Mouse (Mus musculus): ENCODE measurements around the gene Pmfbp1. TPM values are rescaled to one million over a fixed set of nuclear protein-coding genes. Genes with fewer than 3 reads are reported as not detected.
A peak's percentile ranks its signal among the peaks of the same experiment; 100 is the strongest.

The Pmfbp1 gene
- polyA plus RNA-seq, 1 experiment = not detected

- H3K4me2 ChIP-seq (ENCODE audit: low read depth) = no peak overlapping the region
- no peak overlapping the region for H3ac ChIP-seq (ENCODE audit: control insufficient read depth, insufficient read length)
- no peak for TF ChIP-seq TCF3 (IDR thresholded peaks at IDR 0.05; ENCODE audit: insufficient read length, low read depth)
- no peak for TF ChIP-seq POLR2A (IDR thresholded peaks at IDR 0.05; ENCODE audit: insufficient read length, low read depth)
- no peak for TF ChIP-seq REST (IDR thresholded peaks at IDR 0.05; ENCODE audit: insufficient read depth, insufficient read length)
- no peak for TF ChIP-seq POLR2AphosphoS2 (IDR thresholded peaks at IDR 0.05; ENCODE audit: insufficient read length, low read depth)
- no peak for TF ChIP-seq MAX (IDR thresholded peaks at IDR 0.05; ENCODE audit: low read depth)
- TF ChIP-seq TCF12 (IDR thresholded peaks at IDR 0.05; ENCODE audit: insufficient read depth, poor library complexity, severe bottlenecking) = no peak
- no peak for TF ChIP-seq E2F4 (IDR thresholded peaks at IDR 0.05; ENCODE audit: insufficient read depth)
- no peak for TF ChIP-seq CEBPB (IDR thresholded peaks at IDR 0.05; ENCODE audit: insufficient read depth, poor library complexity, severe bottlenecking)
- TF ChIP-seq USF1 (IDR thresholded peaks at IDR 0.05; ENCODE audit: low read depth) = no peak
- TF ChIP-seq MYOD1 (IDR thresholded peaks at IDR 0.05; ENCODE audit: control insufficient read depth in 1 of 3, insufficient read length in 2 of 3, low read depth in 2 of 3) = no peak
- no peak for TF ChIP-seq MYOG (IDR thresholded peaks at IDR 0.05; ENCODE audit: control insufficient read depth in 1 of 3, insufficient read depth in 1 of 3, insufficient read length in 2 of 3, low read depth in 2 of 3)
- no peak for TF ChIP-seq SRF (IDR thresholded peaks at IDR 0.05; ENCODE audit: control insufficient read depth, insufficient read length, low read depth)
- no peaks in the 10 kb centered on the region for H3K79me2 ChIP-seq (ENCODE audit: control insufficient read depth, insufficient read depth)
- peaks cover 5% of the 10 kb centered on the region for H3K27me3 ChIP-seq (ENCODE audit: control insufficient read depth, insufficient read depth, insufficient read length)
- no peak overlapping the region for H3K4me3 ChIP-seq
- no peaks in the 10 kb centered on the region for H3K36me3 ChIP-seq (ENCODE audit: control insufficient read depth, insufficient read depth)
Measured at GRCm38 (mm10) chr8:109485530-109485929, 8.3 kb upstream of the Pmfbp1 start.

- no peak for TF ChIP-seq CEBPB (IDR thresholded peaks at IDR 0.05; ENCODE audit: insufficient read depth, poor library complexity, severe bottlenecking)
- Histone ChIP-seq H3K27me3 (ENCODE audit: control insufficient read depth, insufficient read depth, insufficient read length) (peaks cover 5% of the 10 kb centered on the region), H3K79me2 (ENCODE audit: control insufficient read depth, insufficient read depth) (no peaks in the 10 kb centered on the region), H3ac (ENCODE audit: control insufficient read depth, insufficient read length) (no peak overlapping the region), H3K4me3 (no peak overlapping the region), H3K4me2 (ENCODE audit: low read depth) (no peak overlapping the region), H3K36me3 (ENCODE audit: control insufficient read depth, insufficient read depth) (no peaks in the 10 kb centered on the region)
Measured at GRCm38 (mm10) chr8:109492785-109493184, 1.0 kb upstream of the Pmfbp1 start.

DNA sequence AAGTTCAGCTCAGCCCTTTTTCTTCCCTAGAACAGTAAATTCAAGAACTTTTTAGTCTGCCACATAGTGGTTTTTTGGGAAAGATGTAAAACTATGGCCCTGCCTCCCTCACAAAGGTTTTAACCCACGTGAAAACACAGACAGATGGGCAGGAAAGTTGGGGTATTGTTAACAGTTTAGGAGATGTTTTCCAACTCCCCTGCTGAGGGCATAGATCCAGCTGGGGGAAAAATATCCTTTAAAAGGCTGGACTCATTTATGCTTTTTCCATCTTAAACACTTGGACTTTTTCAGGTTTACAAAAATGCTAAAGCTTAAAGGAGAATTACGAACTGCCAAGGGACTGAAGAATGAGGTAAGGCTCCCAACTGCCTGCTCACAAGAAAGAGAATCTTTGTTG is 774 bp downstream of the Pmfbp1 start:
- no peak overlapping the region for H3ac ChIP-seq (ENCODE audit: control insufficient read depth, insufficient read length)
- H3K4me3 ChIP-seq = no peak overlapping the region
- H3K36me3 ChIP-seq (ENCODE audit: control insufficient read depth, insufficient read depth) = no peaks in the 10 kb centered on the region
- H3K79me2 ChIP-seq (ENCODE audit: control insufficient read depth, insufficient read depth) = no peaks in the 10 kb centered on the region
- TF ChIP-seq POLR2AphosphoS2 (IDR thresholded peaks at IDR 0.05; ENCODE audit: insufficient read length, low read depth) = no peak
- no peak for TF ChIP-seq CEBPB (IDR thresholded peaks at IDR 0.05; ENCODE audit: insufficient read depth, poor library complexity, severe bottlenecking)
- no peak for TF ChIP-seq TCF12 (IDR thresholded peaks at IDR 0.05; ENCODE audit: insufficient read depth, poor library complexity, severe bottlenecking)
- no peak for TF ChIP-seq MAX (IDR thresholded peaks at IDR 0.05; ENCODE audit: low read depth)
- no peak for TF ChIP-seq TCF3 (IDR thresholded peaks at IDR 0.05; ENCODE audit: insufficient read length, low read depth)
- TF ChIP-seq MYOG (IDR thresholded peaks at IDR 0.05; ENCODE audit: control insufficient read depth in 1 of 3, insufficient read depth in 1 of 3, insufficient read length in 2 of 3, low read depth in 2 of 3) = no peak
- TF ChIP-seq REST (IDR thresholded peaks at IDR 0.05; ENCODE audit: insufficient read depth, insufficient read length) = no peak
- no peak for TF ChIP-seq E2F4 (IDR thresholded peaks at IDR 0.05; ENCODE audit: insufficient read depth)
- no peak for TF ChIP-seq SRF (IDR thresholded peaks at IDR 0.05; ENCODE audit: control insufficient read depth, insufficient read length, low read depth)
- no peak for TF ChIP-seq POLR2A (IDR thresholded peaks at IDR 0.05; ENCODE audit: insufficient read length, low read depth)
- no peak for TF ChIP-seq USF1 (IDR thresholded peaks at IDR 0.05; ENCODE audit: low read depth)
- no peaks in the 10 kb centered on the region for H3K27me3 ChIP-seq (ENCODE audit: control insufficient read depth, insufficient read depth, insufficient read length)
- no peak overlapping the region for H3K4me2 ChIP-seq (ENCODE audit: low read depth)

- Histone ChIP-seq H3K79me2 (ENCODE audit: control insufficient read depth, insufficient read depth) (no peaks in the 10 kb centered on the region), H3K4me2 (ENCODE audit: low read depth) (peak overlapping the region; percentile 6), H3ac (ENCODE audit: control insufficient read depth, insufficient read length) (no peak overlapping the region), H3K36me3 (ENCODE audit: control insufficient read depth, insufficient read depth) (no peaks in the 10 kb centered on the region), H3K4me3 (no peak overlapping the region), H3K27me3 (ENCODE audit: control insufficient read depth, insufficient read depth, insufficient read length) (no peaks in the 10 kb centered on the region)
- TF ChIP-seq SRF (IDR thresholded peaks at IDR 0.05; ENCODE audit: control insufficient read depth, insufficient read length, low read depth) (no peak), E2F4 (IDR thresholded peaks at IDR 0.05; ENCODE audit: insufficient read depth) (no peak), POLR2AphosphoS2 (IDR thresholded peaks at IDR 0.05; ENCODE audit: insufficient read length, low read depth) (no peak), MAX (IDR thresholded peaks at IDR 0.05; ENCODE audit: low read depth) (no peak), MYOD1 (IDR thresholded peaks at IDR 0.05; ENCODE audit: control insufficient read depth in 1 of 3, insufficient read length in 2 of 3, low read depth in 2 of 3) (no peak), MYOG (IDR thresholded peaks at IDR 0.05; ENCODE audit: control insufficient read depth in 1 of 3, insufficient read depth in 1 of 3, insufficient read length in 2 of 3, low read depth in 2 of 3) (no peak), TCF12 (IDR thresholded peaks at IDR 0.05; ENCODE audit: insufficient read depth, poor library complexity, severe bottlenecking) (no peak)
Measured at GRCm38 (mm10) chr8:109497431-109497830, 3.6 kb downstream of the Pmfbp1 start.

- Histone ChIP-seq H3K4me3 (no peak overlapping the region), H3K79me2 (ENCODE audit: control insufficient read depth, insufficient read depth) (no peaks in the 10 kb centered on the region), H3K4me2 (ENCODE audit: low read depth) (no peak overlapping the region), H3K27me3 (ENCODE audit: control insufficient read depth, insufficient read depth, insufficient read length) (no peaks in the 10 kb centered on the region), H3K36me3 (ENCODE audit: control insufficient read depth, insufficient read depth) (no peaks in the 10 kb centered on the region), H3ac (ENCODE audit: control insufficient read depth, insufficient read length) (no peak overlapping the region)
- no peak for TF ChIP-seq CEBPB (IDR thresholded peaks at IDR 0.05; ENCODE audit: insufficient read depth, poor library complexity, severe bottlenecking)
- TF ChIP-seq MYOD1 (IDR thresholded peaks at IDR 0.05; ENCODE audit: control insufficient read depth in 1 of 3, insufficient read length in 2 of 3, low read depth in 2 of 3) = no peak
- no peak for TF ChIP-seq USF1 (IDR thresholded peaks at IDR 0.05; ENCODE audit: low read depth)
- TF ChIP-seq E2F4 (IDR thresholded peaks at IDR 0.05; ENCODE audit: insufficient read depth) = no peak
- TF ChIP-seq TCF3 (IDR thresholded peaks at IDR 0.05; ENCODE audit: insufficient read length, low read depth) = no peak
- TF ChIP-seq MYOG (IDR thresholded peaks at IDR 0.05; ENCODE audit: control insufficient read depth in 1 of 3, insufficient read depth in 1 of 3, insufficient read length in 2 of 3, low read depth in 2 of 3) = no peak
- TF ChIP-seq MAX (IDR thresholded peaks at IDR 0.05; ENCODE audit: low read depth) = no peak
- TF ChIP-seq SRF (IDR thresholded peaks at IDR 0.05; ENCODE audit: control insufficient read depth, insufficient read length, low read depth) = no peak
- TF ChIP-seq TCF12 (IDR thresholded peaks at IDR 0.05; ENCODE audit: insufficient read depth, poor library complexity, severe bottlenecking) = no peak
- TF ChIP-seq POLR2AphosphoS2 (IDR thresholded peaks at IDR 0.05; ENCODE audit: insufficient read length, low read depth) = no peak
- no peak for TF ChIP-seq POLR2A (IDR thresholded peaks at IDR 0.05; ENCODE audit: insufficient read length, low read depth)
Measured at GRCm38 (mm10) chr8:109499009-109499717, 5.3 kb downstream of the Pmfbp1 start.

Data from myocyte (in vitro differentiated cells).